Mouse (Mus musculus) hindbrain, embryonic 11.5 days (tissue): ENCODE data around the gene Pkp2. TPM values are rescaled to one million over a fixed set of nuclear protein-coding genes. Genes with fewer than 3 reads are reported as not detected.
A peak's percentile ranks its signal among the peaks of the same experiment; 100 is the strongest.

ENCODE experiments used
- ATAC-seq: fragments of 200-750 bp; cut with Nextera tagmentation; 2 replicates; pipeline ENCODE4 v1.8.0; 2017; ENCODE audit warnings: mild to moderate bottlenecking, moderate TSS enrichment, moderate library complexity; ENCODE audit not compliant: low FRiP score
- DNase-seq: peaks from one replicate; pipeline ENCODE4 v3.0.0-alpha.2; 2015; ENCODE audit warnings: low spot score
- H3K27ac ChIP-seq: fragments of 300-500 bp; sonication (generic); 2 replicates; pipeline ENCODE4 v1.5.1; 2014; ENCODE audit warnings: mild to moderate bottlenecking, low read depth, low read length
- H3K27me3 ChIP-seq: fragments of 300-500 bp; sonication (generic); 2 replicates; pipeline ENCODE4 v1.6.1; 2014; ENCODE audit warnings: mild to moderate bottlenecking, low read length, moderate library complexity, mixed read lengths; ENCODE audit not compliant: control insufficient read depth, insufficient read depth
- H3K36me3 ChIP-seq: fragments of 300-500 bp; sonication (generic); 2 replicates; pipeline ENCODE4 v1.6.1; 2014; ENCODE audit warnings: mild to moderate bottlenecking, low read length, moderate library complexity, mixed read lengths; ENCODE audit not compliant: control insufficient read depth, insufficient read depth
- H3K4me1 ChIP-seq: fragments of 300-500 bp; sonication (generic); replicated peaks from 2 replicates; pipeline ENCODE4 v1.6.1; 2014; ENCODE audit warnings: low read length, mixed read lengths; ENCODE audit not compliant: control insufficient read depth, insufficient read depth
- H3K4me2 ChIP-seq: fragments of 300-500 bp; sonication (generic); replicated peaks from 2 replicates; pipeline ENCODE4 v1.6.1; 2014; ENCODE audit warnings: mild to moderate bottlenecking, low read depth, low read length
- H3K4me3 ChIP-seq: fragments of 300-500 bp; sonication (generic); 2 replicates; pipeline ENCODE4 v1.5.1; 2014; ENCODE audit warnings: low read depth, low read length
- H3K9ac ChIP-seq: fragments of 300-500 bp; sonication (generic); 2 replicates; pipeline ENCODE4 v1.6.1; 2014; ENCODE audit warnings: low read depth, low read length
- H3K9me3 ChIP-seq: fragments of 300-500 bp; sonication (generic); 2 replicates; pipeline ENCODE4 v1.6.1; 2016; ENCODE audit warnings: low read length; ENCODE audit not compliant: control insufficient read depth
- WGBS: fragments of 180-500 bp; shearing (Covaris S2); extraction: QIAGEN DNeasy Blood & Tissue Kit; methylation state at CpG from one replicate; pipeline ENCODE4 v1.1.7; 2014; 5-methylcytosine and 5-hydroxymethylcytosine counted together
- polyA plus RNA-seq: library from polyadenylated mRNA; unstranded; fragments of >200 nt; fragmentation: Nextera tagmentation; extraction: Ambion mirVana; gene quantifications from 2 replicates; pipeline ENCODE4 v1.2.1, GENCODE M21; 2014

The Pkp2 gene
- polyA plus RNA-seq, 1 experiment from 2014 or later: 4.2 TPM

- Histone ChIP-seq H3K4me2 (no peak overlapping the region), H3K36me3 (no peaks in the 10 kb centered on the region), H3K27me3 (no peaks in the 10 kb centered on the region), H3K27ac (no peak overlapping the region), H3K9me3 (no peaks in the 10 kb centered on the region), H3K9ac (no peak overlapping the region), H3K4me3 (no peak overlapping the region), H3K4me1 (0 out of 2 replicates have a peak, but pooled peaks cover 2% of the 10 kb centered on the region)
- ATAC-seq (no peak), DNase-seq (no peak)
- WGBS: 82% methylated on average over 2 of the region's 2 CpGs
These were observed 37.4 kb downstream of the Pkp2 start for GRCm38 (mm10) chr16:16250470-16250869.

- no peaks in the 10 kb centered on the region for H3K36me3 ChIP-seq
- no peak overlapping the region for H3K4me2 ChIP-seq
- ATAC-seq: no peak
- WGBS: 38% methylated on average over 4 of the region's 4 CpGs
- DNase-seq: peak; percentile 9
- H3K27ac ChIP-seq: no peak overlapping the region
- no peaks in the 10 kb centered on the region for H3K9me3 ChIP-seq
- no peak overlapping the region for H3K9ac ChIP-seq
- H3K4me1 ChIP-seq: 0 out of 2 replicates have a peak, but pooled peaks cover 2% of the 10 kb centered on the region
- no peak overlapping the region for H3K4me3 ChIP-seq
- H3K27me3 ChIP-seq: no peaks in the 10 kb centered on the region
These were observed 40.4 kb downstream of the Pkp2 start for GRCm38 (mm10) chr16:16253326-16254074.

GRCm38 (mm10) chr16:16255217-16255616 lies 42.1 kb downstream of the Pkp2 start:
- Histone ChIP-seq H3K9ac (no peak overlapping the region), H3K36me3 (no peaks in the 10 kb centered on the region), H3K9me3 (no peaks in the 10 kb centered on the region), H3K4me1 (0 out of 2 replicates have a peak, but pooled peaks cover 2% of the 10 kb centered on the region), H3K4me3 (no peak overlapping the region), H3K27ac (no peak overlapping the region), H3K4me2 (no peak overlapping the region), H3K27me3 (no peaks in the 10 kb centered on the region)
- WGBS: 67% methylated on average over 1 of the region's 1 CpGs
- no peak for DNase-seq
- no peak for ATAC-seq

- no peaks in the 10 kb centered on the region for H3K9me3 ChIP-seq
- H3K4me1 ChIP-seq: 0 out of 2 replicates have a peak, but pooled peaks cover 2% of the 10 kb centered on the region
- H3K9ac ChIP-seq: no peak overlapping the region
- H3K4me2 ChIP-seq: no peak overlapping the region
- no peak overlapping the region for H3K4me3 ChIP-seq
- H3K27ac ChIP-seq: no peak overlapping the region
- DNase-seq (peak; percentile 6), ATAC-seq (no peak)
- H3K36me3 ChIP-seq: no peaks in the 10 kb centered on the region
- 42% methylated on average over 7 of the region's 7 CpGs for WGBS
- H3K27me3 ChIP-seq: no peaks in the 10 kb centered on the region
These were observed 42.8 kb downstream of the Pkp2 start for GRCm38 (mm10) chr16:16255874-16256273.

- DNase-seq: no peak
These were observed 43.6 kb downstream of the Pkp2 start for GRCm38 (mm10) chr16:16256672-16257071.

GRCm38 (mm10) chr16:16260882-16261281 lies 47.8 kb downstream of the Pkp2 start:
- ATAC-seq (no peak), DNase-seq (no peak)
- Histone ChIP-seq H3K4me2 (no peak overlapping the region), H3K36me3 (no peaks in the 10 kb centered on the region), H3K4me1 (no peaks in the 10 kb centered on the region), H3K9me3 (no peaks in the 10 kb centered on the region), H3K9ac (no peak overlapping the region), H3K27ac (no peak overlapping the region), H3K4me3 (no peak overlapping the region), H3K27me3 (no peaks in the 10 kb centered on the region)
- 94% methylated on average over 5 of the region's 5 CpGs for WGBS

More at GRCm38 (mm10) chr16:16256672-16257071, 43.6 kb downstream of the Pkp2 start:
- H3K9me3 ChIP-seq: no peaks in the 10 kb centered on the region
- no peak overlapping the region for H3K4me3 ChIP-seq
- no peak overlapping the region for H3K4me2 ChIP-seq
- no peak for ATAC-seq
- no peaks in the 10 kb centered on the region for H3K36me3 ChIP-seq
- WGBS: 72% methylated on average over 1 of the region's 1 CpGs
- H3K27ac ChIP-seq: no peak overlapping the region
- H3K27me3 ChIP-seq: no peaks in the 10 kb centered on the region
- H3K9ac ChIP-seq: no peak overlapping the region
- 0 out of 2 replicates have a peak, but pooled peaks cover 2% of the 10 kb centered on the region for H3K4me1 ChIP-seq

GRCm38 (mm10) chr16:16261481-16261880 lies 48.4 kb downstream of the Pkp2 start:
- ATAC-seq: no peak
- no peak for DNase-seq
- no peak overlapping the region for H3K4me2 ChIP-seq
- H3K9ac ChIP-seq: no peak overlapping the region
- no peaks in the 10 kb centered on the region for H3K9me3 ChIP-seq
- no peaks in the 10 kb centered on the region for H3K36me3 ChIP-seq
- H3K27me3 ChIP-seq: no peaks in the 10 kb centered on the region
- H3K4me3 ChIP-seq: no peak overlapping the region
- 96% methylated on average over 6 of the region's 6 CpGs for WGBS
- H3K4me1 ChIP-seq: no peaks in the 10 kb centered on the region
- no peak overlapping the region for H3K27ac ChIP-seq

GRCm38 (mm10) chr16:16262436-16262835 lies 49.3 kb downstream of the Pkp2 start:
- 88% methylated on average over 3 of the region's 3 CpGs for WGBS
- Histone ChIP-seq H3K36me3 (no peaks in the 10 kb centered on the region), H3K27me3 (no peaks in the 10 kb centered on the region), H3K27ac (no peak overlapping the region), H3K4me3 (no peak overlapping the region), H3K4me2 (no peak overlapping the region), H3K9me3 (no peaks in the 10 kb centered on the region), H3K4me1 (no peaks in the 10 kb centered on the region), H3K9ac (no peak overlapping the region)
- ATAC-seq (no peak), DNase-seq (no peak)

GRCm38 (mm10) chr16:16272978-16273377 lies 59.9 kb downstream of the Pkp2 start:
- Histone ChIP-seq H3K27ac (no peak overlapping the region), H3K4me3 (no peak overlapping the region), H3K9me3 (no peaks in the 10 kb centered on the region), H3K36me3 (no peaks in the 10 kb centered on the region), H3K4me2 (no peak overlapping the region), H3K27me3 (no peaks in the 10 kb centered on the region), H3K4me1 (no peaks in the 10 kb centered on the region), H3K9ac (no peak overlapping the region)
- ATAC-seq: no peak
- 45% methylated on average over 3 of the region's 3 CpGs for WGBS
- DNase-seq: no peak
